Mouse (Mus musculus) brown adipose tissue, adult 24 weeks (tissue): ENCODE results near the gene Gmfb. TPM values are rescaled to one million over a fixed set of nuclear protein-coding genes. Genes with fewer than 3 reads are reported as not detected.

Source experiments
- H3K27ac ChIP-seq: fragments of 200-500 bp; replicated peaks from 2 replicates; pipeline ENCODE4 v1.5.1; 2012; ENCODE audit warnings: low read depth, mild to moderate bottlenecking, low read length
- H3K4me1 ChIP-seq: fragments of 200-500 bp; 2 replicates; pipeline ENCODE4 v1.6.1; 2012; ENCODE audit warnings: low read length, mixed read lengths; ENCODE audit not compliant: control insufficient read depth, insufficient read depth, insufficient read length
- H3K4me3 ChIP-seq: fragments of 200-500 bp; 2 replicates; pipeline ENCODE4 v1.5.1; 2012; ENCODE audit warnings: low read depth, mild to moderate bottlenecking, low read length, moderate library complexity; ENCODE audit not compliant: insufficient read depth
- polyA plus RNA-seq: library from polyadenylated mRNA; stranded (reverse); fragments of >200 nt; gene quantifications from 2 replicates; pipeline ENCODE4 v1.2.4, GENCODE M21; 2012; ENCODE audit not compliant: missing spikeins, insufficient read depth, insufficient read length

Gene Gmfb
- polyA plus RNA-seq = 56.2 and 59.4 TPM in 2 replicates

- Histone ChIP-seq H3K4me3 (peak within 1 kb of the TSS; percentile 95), H3K4me1 (peaks cover 7% of the 10 kb centered on the region; the same call in 1 of the 2 replicates), H3K27ac (peak within 1 kb of the TSS; percentile 95)
These were observed at the start of gene Gmfb for GRCm38 (mm10) chr14:46821873-46822716. TSS of gene Gmfb (minus strand) at chr14:46822242.

GRCm38 (mm10) chr14:46862922-46863321 lies 40.9 kb upstream of the Gmfb start:
- Histone ChIP-seq H3K4me3 (no peak overlapping the region), H3K4me1 (no peaks in the 10 kb centered on the region), H3K27ac (no peak overlapping the region)

- H3K4me1 ChIP-seq = no peaks in the 10 kb centered on the region
These were observed 31.6 kb upstream of the Gmfb start for GRCm38 (mm10) chr14:46853677-46854076.

GRCm38 (mm10) chr14:46849769-46850168 lies 27.7 kb upstream of the Gmfb start:
- Histone ChIP-seq H3K4me1 (no peaks in the 10 kb centered on the region), H3K27ac (no peak overlapping the region), H3K4me3 (no peak overlapping the region)

More at GRCm38 (mm10) chr14:46853677-46854076, 31.6 kb upstream of the Gmfb start:
- H3K4me3 ChIP-seq = no peak overlapping the region
- no peak overlapping the region for H3K27ac ChIP-seq

- Histone ChIP-seq H3K4me3 (no peak overlapping the region), H3K27ac (no peak overlapping the region), H3K4me1 (no peaks in the 10 kb centered on the region)
These were observed 26.7 kb upstream of the Gmfb start for GRCm38 (mm10) chr14:46848736-46849135.

GRCm38 (mm10) chr14:46848063-46848590 lies 26.1 kb upstream of the Gmfb start:
- no peak overlapping the region for H3K27ac ChIP-seq
- H3K4me1 ChIP-seq = no peaks in the 10 kb centered on the region
- no peak overlapping the region for H3K4me3 ChIP-seq

- no peaks in the 10 kb centered on the region for H3K4me1 ChIP-seq
- H3K4me3 ChIP-seq = no peak overlapping the region
- no peak overlapping the region for H3K27ac ChIP-seq
These were observed 23.7 kb upstream of the Gmfb start for GRCm38 (mm10) chr14:46845706-46846105.

GRCm38 (mm10) chr14:46839326-46839725 lies 17.3 kb upstream of the Gmfb start:
- H3K4me1 ChIP-seq = peaks cover 5% of the 10 kb centered on the region
- no peak overlapping the region for H3K27ac ChIP-seq
- H3K4me3 ChIP-seq = no peak overlapping the region

- Histone ChIP-seq H3K4me1 (peaks cover 9% of the 10 kb centered on the region), H3K27ac (peak overlapping the region; percentile 71), H3K4me3 (peak overlapping the region; percentile 86)
These were observed 10.6 kb upstream of the Gmfb start for GRCm38 (mm10) chr14:46832354-46833272.

GRCm38 (mm10) chr14:46831837-46832333 lies 9.8 kb upstream of the Gmfb start, which contains the start of gene Cgrrf1:
TSS of gene Cgrrf1 (plus strand) at chr14:46832125.
- Histone ChIP-seq H3K27ac (peak within 1 kb of the TSS; percentile 82), H3K4me3 (peak within 1 kb of the TSS; percentile 86), H3K4me1 (peaks cover 8% of the 10 kb centered on the region)

- Histone ChIP-seq H3K4me1 (peaks cover 6% of the 10 kb centered on the region), H3K27ac (peak overlapping the region; percentile 82), H3K4me3 (peak overlapping the region; percentile 86)
These were observed 9.3 kb upstream of the Gmfb start for GRCm38 (mm10) chr14:46831295-46831694.

GRCm38 (mm10) chr14:46827430-46827829 lies 5.4 kb upstream of the Gmfb start:
- Histone ChIP-seq H3K27ac (no peak overlapping the region), H3K4me3 (no peak overlapping the region), H3K4me1 (peaks cover 2% of the 10 kb centered on the region; the same call in 1 of the 2 replicates)

- H3K27ac ChIP-seq = no peak overlapping the region
- no peak overlapping the region for H3K4me3 ChIP-seq
- peaks cover 7% of the 10 kb centered on the region; the same call in 1 of the 2 replicates for H3K4me1 ChIP-seq
These were observed 2.0 kb upstream of the Gmfb start for GRCm38 (mm10) chr14:46823996-46824395.

- H3K4me1 ChIP-seq = peaks cover 7% of the 10 kb centered on the region; the same call in 1 of the 2 replicates
- peak overlapping the region; percentile 95 for H3K4me3 ChIP-seq
- H3K27ac ChIP-seq = peak overlapping the region; percentile 95
These were observed 670 bp downstream of the Gmfb start for GRCm38 (mm10) chr14:46821271-46821872.
